Mouse (Mus musculus) urinary bladder, postnatal 10 days (tissue): Measurements from ENCODE around the gene Neurod2.

Experiments used
- DNase-seq: peaks from one replicate; pipeline ENCODE4 v3.0.0; 2022; ENCODE audit warnings: low spot score

Gene Neurod2

GRCm38 (mm10) chr11:98317479-98317878, 12.0 kb downstream of the Neurod2 start:
- no peak for DNase-seq

GRCm38 (mm10) chr11:98313790-98314323, 15.6 kb downstream of the Neurod2 start:
- DNase-seq, result no peak

- no peak for DNase-seq
Measured at GRCm38 (mm10) chr11:98298484-98299205, 30.8 kb downstream of the Neurod2 start.

GRCm38 (mm10) chr11:98297778-98298177, 31.7 kb downstream of the Neurod2 start:
- no peak for DNase-seq

- DNase-seq, result no peak
Measured at GRCm38 (mm10) chr11:98296916-98297315, 32.5 kb downstream of the Neurod2 start.

GRCm38 (mm10) chr11:98296277-98296676, 33.2 kb downstream of the Neurod2 start:
- DNase-seq, result no peak

- no peak for DNase-seq
Measured at GRCm38 (mm10) chr11:98295013-98295585, 34.3 kb downstream of the Neurod2 start.

GRCm38 (mm10) chr11:98294188-98295012, 35.0 kb downstream of the Neurod2 start:
- no peak for DNase-seq

- no peak for DNase-seq
Measured at GRCm38 (mm10) chr11:98293070-98293469, 36.4 kb downstream of the Neurod2 start.

GRCm38 (mm10) chr11:98290906-98291305, 38.5 kb downstream of the Neurod2 start:
- DNase-seq, result no peak

- no peak for DNase-seq
Measured at GRCm38 (mm10) chr11:98289873-98290272, 39.6 kb downstream of the Neurod2 start.

- no peak for DNase-seq
Measured at GRCm38 (mm10) chr11:98287961-98288360, 41.5 kb downstream of the Neurod2 start.

GRCm38 (mm10) chr11:98287531-98287930, 41.9 kb downstream of the Neurod2 start:
- DNase-seq, result no peak

GRCm38 (mm10) chr11:98285368-98285767, 44.1 kb downstream of the Neurod2 start:
- DNase-seq, result no peak

GRCm38 (mm10) chr11:98284230-98284629, 45.2 kb downstream of the Neurod2 start:
- no peak for DNase-seq

- no peak for DNase-seq
Measured at GRCm38 (mm10) chr11:98283740-98284139, 45.7 kb downstream of the Neurod2 start.
